Mouse (Mus musculus): Measurements from ENCODE around the gene Unc119.

DNA sequence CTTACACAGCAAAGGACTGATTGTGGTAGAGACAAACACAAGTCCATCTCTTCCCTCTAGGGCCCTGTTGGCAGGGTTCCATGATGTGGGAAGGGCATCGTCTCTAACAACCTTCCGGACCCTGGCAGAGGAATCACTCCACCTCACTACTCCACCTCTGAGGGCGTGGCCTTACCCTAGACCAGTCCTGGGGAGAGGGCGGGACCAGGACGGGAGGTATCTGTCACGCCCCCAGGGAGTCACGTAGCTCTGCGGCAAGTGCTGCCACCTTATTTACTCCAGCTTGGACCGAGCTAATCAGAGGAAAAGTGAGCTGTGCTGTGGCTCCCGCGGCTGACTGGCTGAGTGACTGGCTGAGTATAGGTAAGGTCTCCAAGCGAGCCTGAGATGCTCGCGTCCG, 20.4 kb upstream of the Unc119 start, which contains the start of gene Aldoc:
- TF ChIP-seq CTCF (conservative IDR thresholded peaks at IDR 0.05; ENCODE audit: low read length), result no peak
- TF ChIP-seq POU5F1 (IDR thresholded peaks at IDR 0.05; ENCODE audit: borderline replicate concordance, low read length), result no peak

Data from E14TG2a.4 (cell line).